Mouse (Mus musculus): ENCODE measurements around the gene Lrrc19.

DNA sequence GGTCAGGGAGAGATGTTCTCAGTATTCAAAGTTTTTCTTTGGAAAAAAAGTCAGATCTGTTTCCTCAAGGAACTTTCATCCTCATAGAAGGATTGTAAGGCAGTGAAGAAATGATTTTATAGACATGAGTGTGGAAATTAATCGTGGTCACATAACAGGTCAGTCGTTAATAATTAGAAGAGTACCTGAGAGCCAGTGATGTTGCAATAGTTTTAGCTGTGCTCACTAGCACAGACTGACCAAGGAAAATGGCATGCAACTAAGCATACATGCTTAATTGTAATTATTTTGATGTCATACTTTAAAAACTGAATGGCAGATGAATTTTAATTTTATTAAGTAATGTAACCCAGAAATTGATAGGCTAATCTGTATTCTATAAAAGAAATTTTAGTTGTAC is 30.7 kb upstream of the Lrrc19 start:
- TF ChIP-seq CTCF (conservative IDR thresholded peaks at IDR 0.05; ENCODE audit: low read length) (no peak), NANOG (IDR thresholded peaks at IDR 0.05; ENCODE audit: borderline replicate concordance, low read length) (no peak), POU5F1 (IDR thresholded peaks at IDR 0.05; ENCODE audit: borderline replicate concordance, low read length) (no peak)

All from E14TG2a.4 (cell line).